Mouse (Mus musculus) liver, adult 2 months (tissue): ENCODE results near the gene Extl1. TPM values are rescaled to one million over a fixed set of nuclear protein-coding genes. Genes with fewer than 3 reads are reported as not detected.

Experiments
- DNase-seq: peaks from one replicate; pipeline ENCODE4 v3.0.0-alpha.2; 2011; ENCODE audit warnings: low read depth, low spot score; ENCODE audit errors: extremely low read depth
- H3K27ac ChIP-seq: fragments of 200-500 bp; replicated peaks from 2 replicates; pipeline ENCODE4 v1.5.1; 2012; ENCODE audit warnings: low read depth, mild to moderate bottlenecking, control low read depth, inconsistent platforms, low read length; ENCODE audit not compliant: insufficient read depth
- H3K27me3 ChIP-seq: fragments of 200-500 bp; 2 replicates; pipeline ENCODE4 v1.6.1; 2012; ENCODE audit warnings: mild to moderate bottlenecking, moderate library complexity, low read length, inconsistent platforms; ENCODE audit not compliant: control insufficient read depth, insufficient read depth
- H3K36me3 ChIP-seq: fragments of 200-500 bp; 2 replicates; pipeline ENCODE4 v1.6.1; 2012; ENCODE audit warnings: low read length, inconsistent platforms; ENCODE audit not compliant: control insufficient read depth, insufficient read depth
- H3K4me1 ChIP-seq: fragments of 200-500 bp; 2 replicates; pipeline ENCODE4 v1.6.1; 2011; ENCODE audit warnings: low read length; ENCODE audit not compliant: control insufficient read depth, insufficient read depth
- H3K4me3 ChIP-seq: fragments of 200-500 bp; 2 replicates; pipeline ENCODE4 v1.5.1; 2011; ENCODE audit warnings: low read depth, mild to moderate bottlenecking, control low read depth, low read length, moderate library complexity; ENCODE audit not compliant: insufficient read depth
- H3K79me2 ChIP-seq: fragments of 200-500 bp; 2 replicates; pipeline ENCODE4 v1.6.1; 2012; ENCODE audit warnings: inconsistent platforms, mild to moderate bottlenecking, low read length, moderate library complexity; ENCODE audit not compliant: control insufficient read depth, insufficient read depth
- H3K9ac ChIP-seq: fragments of 200-500 bp; 2 replicates; pipeline ENCODE4 v1.6.1; 2012; ENCODE audit warnings: low read depth, mild to moderate bottlenecking, control low read depth, inconsistent platforms, low read length
- CTCF ChIP-seq: fragments of 200-500 bp; IDR thresholded peaks from 2 replicates; pipeline ENCODE4 v1.5.1; 2011; ENCODE audit warnings: low read depth, low read length, control low read depth
- POLR2A ChIP-seq: fragments of 200-500 bp; IDR thresholded peaks from 2 replicates; pipeline ENCODE4 v1.6.1; 2011; ENCODE audit warnings: low read length, control low read depth; ENCODE audit not compliant: insufficient read depth; ENCODE audit errors: extremely low read depth
- WGBS: fragments of 180-500 bp; shearing (Covaris S2); methylation state at CpG from one replicate; pipeline ENCODE4 v1.1.7; 2018; 5-methylcytosine and 5-hydroxymethylcytosine counted together
- polyA plus RNA-seq: library from polyadenylated mRNA; depleted of rRNA; stranded (reverse); fragments of >200 nt; gene quantifications from 2 replicates; pipeline ENCODE4 v1.2.3, GENCODE M21; 2012
- total RNA-seq: library from RNA; depleted of rRNA; stranded (reverse); fragments of >200 nt; gene quantifications from 2 replicates; pipeline ENCODE4 v1.2.3, GENCODE M21; 2014

The Extl1 gene
- total and polyA plus RNA-seq, 2 experiments: 1.6 to 6.6 TPM

GRCm38 (mm10) chr4:134312901-134313300 lies 70.7 kb downstream of the Extl1 start:
- Histone ChIP-seq H3K4me3 (no peak overlapping the region), H3K27me3 (no peaks in the 10 kb centered on the region), H3K4me1 (peaks cover 2% of the 10 kb centered on the region; the same call in 1 of the 2 replicates), H3K36me3 (no peaks in the 10 kb centered on the region), H3K79me2 (no peaks in the 10 kb centered on the region), H3K27ac (no peak overlapping the region), H3K9ac (no peak overlapping the region)
- WGBS: 95% methylated on average over 6 of the region's 6 CpGs
- DNase-seq: no peak
- no peak for TF ChIP-seq POLR2A
- TF ChIP-seq CTCF: no peak; the same call in 1 of the 2 replicates

- Histone ChIP-seq H3K27ac (no peak overlapping the region), H3K4me3 (no peak overlapping the region), H3K79me2 (no peaks in the 10 kb centered on the region), H3K9ac (no peak overlapping the region), H3K36me3 (no peaks in the 10 kb centered on the region), H3K4me1 (peaks cover 2% of the 10 kb centered on the region; the same call in 1 of the 2 replicates), H3K27me3 (no peaks in the 10 kb centered on the region)
- 79% methylated on average over 5 of the region's 5 CpGs for WGBS
- TF ChIP-seq CTCF (no peak), POLR2A (no peak)
- no peak for DNase-seq
These were observed 71.3 kb downstream of the Extl1 start for GRCm38 (mm10) chr4:134312341-134312740.

GRCm38 (mm10) chr4:134311784-134312183 lies 71.9 kb downstream of the Extl1 start:
- Histone ChIP-seq H3K27me3 (no peaks in the 10 kb centered on the region), H3K4me1 (peaks cover 4% of the 10 kb centered on the region), H3K79me2 (no peaks in the 10 kb centered on the region), H3K4me3 (no peak overlapping the region), H3K36me3 (no peaks in the 10 kb centered on the region), H3K9ac (no peak overlapping the region), H3K27ac (no peak overlapping the region)
- WGBS: 88% methylated on average over 9 of the region's 9 CpGs
- no peak for DNase-seq
- no peak for TF ChIP-seq POLR2A
- TF ChIP-seq CTCF: no peak

GRCm38 (mm10) chr4:134310656-134311055 lies 73.0 kb downstream of the Extl1 start:
- DNase-seq: no peak
- 92% methylated on average over 9 of the region's 9 CpGs for WGBS
- Histone ChIP-seq H3K27me3 (no peaks in the 10 kb centered on the region), H3K79me2 (no peaks in the 10 kb centered on the region), H3K4me3 (no peak overlapping the region), H3K27ac (no peak overlapping the region), H3K36me3 (no peaks in the 10 kb centered on the region), H3K4me1 (peaks cover 4% of the 10 kb centered on the region), H3K9ac (no peak overlapping the region)
- no peak for TF ChIP-seq POLR2A
- no peak for TF ChIP-seq CTCF

GRCm38 (mm10) chr4:134310106-134310505 lies 73.5 kb downstream of the Extl1 start:
- 39% methylated on average over 7 of the region's 7 CpGs for WGBS
- Histone ChIP-seq H3K27me3 (no peaks in the 10 kb centered on the region), H3K4me3 (no peak overlapping the region), H3K36me3 (no peaks in the 10 kb centered on the region), H3K9ac (no peak overlapping the region), H3K79me2 (no peaks in the 10 kb centered on the region), H3K27ac (no peak overlapping the region), H3K4me1 (peaks cover 4% of the 10 kb centered on the region)
- peak; percentile 72 for DNase-seq
- no peak for TF ChIP-seq CTCF
- no peak for TF ChIP-seq POLR2A

GRCm38 (mm10) chr4:134307367-134308072 lies 76.1 kb downstream of the Extl1 start:
- Histone ChIP-seq H3K27ac (no peak overlapping the region), H3K9ac (no peak overlapping the region)

More at GRCm38 (mm10) chr4:134307367-134308072, 76.1 kb downstream of the Extl1 start:
- Histone ChIP-seq H3K36me3 (no peaks in the 10 kb centered on the region), H3K4me3 (no peak overlapping the region), H3K27me3 (no peaks in the 10 kb centered on the region), H3K79me2 (no peaks in the 10 kb centered on the region), H3K4me1 (peaks cover 4% of the 10 kb centered on the region)
- WGBS: 4% methylated on average over 12 of the region's 12 CpGs
- TF ChIP-seq CTCF: peak; percentile 65
- no peak for TF ChIP-seq POLR2A
- DNase-seq: peak; percentile 50
